Mouse (Mus musculus) spleen, adult 2 months (tissue): ENCODE measurements at regions not wholly inside any gene's neighbourhood (a gene's known extent, or its start where the extent isn't known, plus 50 kb on each side); places are given as distances from the start of the nearest gene placed in this dataset.

Experiments
- DNase-seq, 2 experiments: peaks; one replicate each; pipeline versions ENCODE4 v3.0.0 to v3.0.0-alpha.2; 2012 to 2021; ENCODE audit warnings: low spot score in 2 of 2, low read depth in 1 of 2
- H3K27ac ChIP-seq: fragments of 200-500 bp; 2 replicates; pipeline ENCODE4 v1.5.1; 2012; ENCODE audit warnings: low read length, inconsistent platforms; ENCODE audit not compliant: insufficient read depth
- H3K27me3 ChIP-seq: fragments of 200-500 bp; 2 replicates; pipeline ENCODE4 v1.6.1; 2012; ENCODE audit warnings: mild to moderate bottlenecking, moderate library complexity, low read length, inconsistent platforms; ENCODE audit not compliant: control insufficient read depth, insufficient read depth
- H3K36me3 ChIP-seq: fragments of 200-500 bp; 2 replicates; pipeline ENCODE4 v1.6.1; 2012; ENCODE audit warnings: mild to moderate bottlenecking, low read length, inconsistent platforms; ENCODE audit not compliant: control insufficient read depth, insufficient read depth
- H3K4me1 ChIP-seq: fragments of 200-500 bp; 2 replicates; pipeline ENCODE4 v1.6.1; 2011; ENCODE audit warnings: inconsistent platforms; ENCODE audit not compliant: control insufficient read depth, insufficient read depth, insufficient read length
- H3K4me3 ChIP-seq: fragments of 200-500 bp; 2 replicates; pipeline ENCODE4 v1.5.1; 2011; ENCODE audit warnings: mild to moderate bottlenecking, inconsistent platforms; ENCODE audit not compliant: insufficient read depth, insufficient read length; ENCODE audit errors: extremely low read depth
- CTCF ChIP-seq: fragments of 200-500 bp; IDR thresholded peaks from 2 replicates; pipeline ENCODE4 v1.5.1; 2011; ENCODE audit warnings: mild to moderate bottlenecking, inconsistent platforms; ENCODE audit not compliant: insufficient read depth, insufficient read length, insufficient replicate concordance; ENCODE audit errors: extremely low read depth
- POLR2A ChIP-seq: fragments of 200-500 bp; IDR thresholded peaks from 2 replicates; pipeline ENCODE4 v1.6.1; 2011; ENCODE audit warnings: low read depth, low read length, inconsistent platforms
- WGBS: fragments of 180-500 bp; shearing (Covaris S2); methylation state at CpG from one replicate; pipeline ENCODE4 v1.1.7; 2018; 5-methylcytosine and 5-hydroxymethylcytosine counted together

DNA sequence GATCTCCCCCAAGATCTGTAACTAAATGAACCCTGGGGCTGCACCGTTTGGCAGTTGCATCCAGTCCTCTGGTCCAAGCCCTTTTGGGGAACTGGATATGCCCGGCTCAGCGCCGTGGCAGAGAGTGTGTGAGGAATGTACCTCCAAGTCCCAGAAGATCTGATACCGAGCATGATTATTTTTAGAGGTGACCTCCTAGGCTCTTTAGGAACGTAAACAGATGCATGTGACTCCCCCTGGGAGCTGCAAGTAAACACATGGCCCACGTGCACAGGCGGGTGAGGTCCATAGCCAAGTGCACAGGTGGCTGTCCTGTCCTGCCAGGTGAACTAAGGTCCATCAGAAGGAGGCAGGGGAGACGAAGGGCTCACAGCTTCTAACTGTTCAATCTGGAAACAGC, 107.3 kb downstream of the Fam161a start:
- Histone ChIP-seq H3K4me1 (no peaks in the 10 kb centered on the region), H3K4me3 (no peak overlapping the region), H3K36me3 (no peaks in the 10 kb centered on the region), H3K27me3 (no peaks in the 10 kb centered on the region), H3K27ac (no peak overlapping the region)
- 82% methylated on average over 9 of the region's 9 CpGs for WGBS
- no peak for TF ChIP-seq POLR2A
- TF ChIP-seq CTCF = no peak
- no peak for DNase-seq

DNA sequence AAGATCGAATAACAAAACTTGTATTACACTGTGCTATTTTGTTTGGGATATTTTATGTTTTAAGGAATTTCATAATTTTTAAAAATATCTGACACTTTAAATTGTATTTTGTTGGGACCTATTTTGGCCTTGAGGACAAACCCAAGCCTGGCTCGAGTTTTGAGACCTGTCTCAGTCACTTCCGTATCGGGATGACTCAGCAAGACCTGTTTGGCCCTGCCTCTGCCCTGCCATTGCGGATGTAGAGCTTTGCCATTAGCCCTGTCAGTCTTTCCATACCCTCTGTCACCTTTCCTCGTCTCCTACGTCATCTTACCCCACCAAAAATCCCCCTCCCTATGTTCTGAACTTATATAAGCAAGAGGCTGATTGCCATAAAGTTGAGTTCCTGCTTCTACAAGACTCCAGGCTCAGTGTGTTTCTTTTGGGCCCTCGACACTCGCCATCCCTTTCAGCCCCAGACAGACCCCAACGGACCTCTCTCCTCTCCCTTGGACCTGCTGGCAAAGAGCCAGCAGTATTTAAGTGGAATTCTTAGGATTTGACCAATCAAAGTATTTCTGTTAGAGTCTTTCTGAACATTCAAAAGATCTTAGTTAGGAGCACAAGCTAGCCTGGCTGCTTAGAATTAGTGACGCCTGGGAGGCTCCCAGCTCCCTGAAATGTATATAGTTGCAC, 113.3 kb downstream of the Fam161a start:
- 86% methylated on average over 11 of the region's 11 CpGs for WGBS
- Histone ChIP-seq H3K4me3 (no peak overlapping the region), H3K4me1 (peaks cover 3% of the 10 kb centered on the region; the same call in 1 of the 2 replicates), H3K27ac (no peak overlapping the region), H3K36me3 (no peaks in the 10 kb centered on the region), H3K27me3 (no peaks in the 10 kb centered on the region)
- DNase-seq = no peak
- TF ChIP-seq POLR2A = no peak
- no peak for TF ChIP-seq CTCF

DNA sequence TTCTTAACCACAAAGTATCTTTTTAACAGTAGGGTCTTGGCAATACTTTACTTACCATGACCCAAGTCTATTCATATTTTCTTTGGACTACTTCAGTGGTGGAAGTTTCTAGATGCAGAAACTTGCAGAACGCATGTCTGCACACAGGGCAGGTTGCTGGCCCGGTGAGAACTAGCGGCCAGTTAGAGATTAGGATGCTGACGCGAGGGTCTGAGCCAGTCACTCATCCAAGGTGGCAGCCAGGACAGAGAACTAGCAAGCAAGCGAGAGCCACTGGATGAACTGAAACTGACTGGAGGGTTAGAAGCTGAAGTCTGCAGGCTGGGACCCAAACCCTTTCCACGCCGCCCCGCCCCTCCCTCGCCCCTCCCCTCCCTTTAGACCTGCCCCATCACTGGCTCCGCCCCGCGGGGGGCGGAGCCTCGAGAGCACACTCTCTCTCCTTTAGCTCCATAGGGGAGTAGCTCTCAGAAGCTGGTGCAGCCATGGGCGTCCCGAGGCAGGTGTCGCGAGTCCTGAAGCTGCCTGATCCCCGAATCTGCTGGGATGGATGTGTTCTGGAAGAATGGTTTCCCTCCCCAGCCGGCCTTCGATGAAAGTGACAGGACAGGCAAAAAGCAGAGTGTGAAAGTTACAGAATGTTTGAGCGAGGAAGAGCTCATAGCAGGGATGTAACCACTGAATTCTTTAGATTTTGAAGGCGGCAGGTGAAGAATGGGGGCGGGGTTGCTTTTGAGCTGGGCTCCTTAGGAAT, 117.0 kb downstream of the Fam161a start:
- WGBS = 5% methylated on average over 25 of the region's 25 CpGs

DNA sequence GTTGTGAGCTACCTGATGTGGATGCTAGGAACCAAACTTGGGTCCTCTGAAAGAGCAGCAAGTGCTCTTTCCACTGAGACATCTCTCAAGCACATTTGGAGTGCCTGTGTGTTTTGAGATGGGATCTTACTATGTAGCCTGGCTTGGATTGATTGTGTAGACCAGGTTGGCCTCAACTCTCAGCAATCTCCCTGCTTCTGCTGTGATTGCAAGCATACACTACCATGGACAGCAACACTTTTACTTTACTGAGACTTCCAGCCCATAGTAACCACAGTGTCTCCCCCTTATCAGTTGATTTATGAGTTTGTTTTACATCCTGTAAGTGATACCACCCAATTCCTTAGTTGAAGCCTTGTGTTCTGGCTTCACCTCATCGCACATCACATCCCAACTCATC, 123.8 kb downstream of the Fam161a start:
- H3K36me3 ChIP-seq = no peaks in the 10 kb centered on the region
- H3K4me3 ChIP-seq = no peak overlapping the region
- H3K27me3 ChIP-seq = no peaks in the 10 kb centered on the region
- TF ChIP-seq CTCF (no peak), POLR2A (no peak)
- H3K27ac ChIP-seq = no peak overlapping the region
- 51% methylated on average over 1 of the region's 1 CpGs for WGBS
- no peak for DNase-seq
- H3K4me1 ChIP-seq = no peaks in the 10 kb centered on the region

More for the DNA sequence above, 117.0 kb downstream of the Fam161a start:
- no peaks in the 10 kb centered on the region for H3K36me3 ChIP-seq
- TF ChIP-seq CTCF (no peak), POLR2A (no peak)
- no peaks in the 10 kb centered on the region for H3K27me3 ChIP-seq
- H3K27ac ChIP-seq = no peak overlapping the region
- H3K4me3 ChIP-seq = peak overlapping the region; percentile 55; the same call in 1 of the 2 replicates
- peak in 1 of 2 experiments; percentile 11 for DNase-seq
- H3K4me1 ChIP-seq = peaks cover 3% of the 10 kb centered on the region; the same call in 1 of the 2 replicates

DNA sequence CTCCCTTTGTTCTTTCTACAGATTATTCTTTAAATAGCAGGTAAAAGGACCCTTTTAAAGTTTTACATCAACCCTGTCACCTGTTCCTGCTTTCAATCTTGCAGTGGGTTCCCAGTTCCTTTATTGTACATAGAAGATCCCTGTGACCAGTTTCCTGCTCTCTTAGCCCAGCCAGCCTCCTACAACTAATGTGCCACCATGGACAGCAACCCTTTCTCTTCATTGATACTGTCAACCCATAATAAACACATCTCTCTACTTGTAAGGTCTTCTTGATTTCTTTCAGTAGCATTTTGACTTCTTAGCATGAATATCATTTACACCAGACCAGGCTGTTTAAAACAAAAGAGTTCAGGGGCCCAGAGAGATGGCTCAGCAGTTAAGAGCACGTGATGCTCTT, 124.2 kb upstream of the Xpo1 start:
- Histone ChIP-seq H3K27me3 (no peaks in the 10 kb centered on the region), H3K4me3 (no peak overlapping the region), H3K27ac (no peak overlapping the region), H3K36me3 (no peaks in the 10 kb centered on the region), H3K4me1 (no peaks in the 10 kb centered on the region)
- no peak for TF ChIP-seq CTCF
- TF ChIP-seq POLR2A = no peak
- DNase-seq = no peak
- WGBS = 80% methylated on average over 1 of the region's 1 CpGs

DNA sequence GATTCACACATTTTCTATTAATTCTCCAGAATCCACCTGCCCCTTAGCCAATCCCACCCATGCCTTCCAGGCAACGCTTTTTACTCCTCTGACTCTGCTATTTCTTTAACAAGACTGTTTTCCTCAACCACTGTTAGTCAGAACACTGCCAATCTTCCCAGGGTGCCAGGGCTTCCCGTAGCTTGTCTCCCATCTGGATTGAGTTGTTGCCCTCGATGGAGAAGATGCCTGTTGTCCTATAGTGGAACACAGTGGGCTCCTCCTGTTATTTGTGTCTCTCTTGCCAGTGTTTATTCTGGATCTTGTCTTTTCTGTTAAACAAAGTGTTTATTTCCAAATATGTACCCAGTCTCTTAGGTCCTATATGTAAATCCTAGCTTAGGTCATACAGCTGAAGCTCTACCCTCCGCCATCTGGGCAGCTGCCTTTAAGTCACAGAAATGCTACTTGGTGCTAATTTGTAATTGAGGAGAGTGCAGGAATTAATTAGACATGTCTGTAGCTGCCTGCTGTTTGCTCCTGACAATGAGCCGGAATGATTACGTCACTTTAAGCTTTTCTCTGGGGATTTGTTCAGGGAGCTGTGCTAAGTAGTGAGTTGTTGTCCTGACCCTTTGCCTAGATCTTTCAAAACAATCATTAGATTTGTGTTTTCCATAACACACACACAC, 115.3 kb upstream of the Xpo1 start:
- H3K27ac ChIP-seq = no peak overlapping the region
- H3K27me3 ChIP-seq = no peaks in the 10 kb centered on the region
- H3K4me3 ChIP-seq = no peak overlapping the region
- TF ChIP-seq POLR2A = no peak
- TF ChIP-seq CTCF = no peak
- DNase-seq = no peak
- no peaks in the 10 kb centered on the region for H3K36me3 ChIP-seq
- WGBS = 85% methylated on average over 6 of the region's 6 CpGs
- no peaks in the 10 kb centered on the region for H3K4me1 ChIP-seq
